Comparison of ENCODE assay signal across 23 mouse cellular contexts in genomic region chr6:91358866-91359656, GRCm38 (mm10). TPM values are rescaled to one million over a fixed set of nuclear protein-coding genes. Genes with fewer than 3 reads are reported as not detected.
DNase-seq lines count a peak whose midpoint lies in the region; ATAC-seq and TF ChIP-seq lines count a peak whose summit lies in the region.
"Had no signal": no experiment of that assay in that cellular context is flagged by ENCODE, and none has a peak within 500 bp of the region (broad histone marks: within the 10 kb centered on the region; RNA-seq: fewer than 3 reads in every experiment).

No protein-coding gene starts in this region.

- H3K4me3 ChIP-seq in forebrain, embryonic 10.5 days, result no peak overlapping the region
- H3K4me3 ChIP-seq in forebrain, embryonic 13.5 days, result no peak overlapping the region
- H3K4me3 ChIP-seq in layer of hippocampus, adult 2 months, result no peak overlapping the region
- no peak overlapping the region for H3K4me3 ChIP-seq in forebrain, embryonic 16.5 days (replicated peaks; ENCODE audit: low read length)
- H3K4me3 ChIP-seq: embryonic facial prominence, embryonic 10.5 days; heart, embryonic 15.5 days; hindbrain, embryonic 13.5 days had no signal

- H3K4me2 ChIP-seq in forebrain, embryonic 13.5 days, result no peak overlapping the region
- H3K4me2 ChIP-seq in forebrain, embryonic 16.5 days (ENCODE audit: low read length), result no peak overlapping the region
- H3K4me2 ChIP-seq: heart, embryonic 11.5 days; heart, embryonic 15.5 days; hindbrain, embryonic 13.5 days had no signal

- H3K4me1 ChIP-seq in forebrain, embryonic 10.5 days, result peaks cover 15% of the 10 kb centered on the region
- H3K4me1 ChIP-seq in forebrain, embryonic 13.5 days, result peaks cover 31% of the 10 kb centered on the region
- H3K4me1 ChIP-seq in forebrain, embryonic 16.5 days (replicated peaks; ENCODE audit: control insufficient read depth, insufficient read depth, low read length), result peaks cover 27% of the 10 kb centered on the region
- H3K4me1 ChIP-seq: heart, embryonic 15.5 days had no signal

- peaks cover 21% of the 10 kb centered on the region for H3K36me3 ChIP-seq in forebrain, embryonic 10.5 days (replicated peaks)
- peaks cover 34% of the 10 kb centered on the region for H3K36me3 ChIP-seq in forebrain, embryonic 13.5 days (ENCODE audit: poor library complexity, severe bottlenecking)
- H3K36me3 ChIP-seq in forebrain, embryonic 16.5 days (ENCODE audit: control insufficient read depth, insufficient read depth), result no peaks in the 10 kb centered on the region
- H3K36me3 ChIP-seq: embryonic facial prominence, embryonic 10.5 days; heart, embryonic 15.5 days; hindbrain, embryonic 13.5 days had no signal

- no peaks in the 10 kb centered on the region for H3K9me3 ChIP-seq in forebrain, embryonic 10.5 days
- H3K9me3 ChIP-seq in forebrain, embryonic 13.5 days (replicated peaks), result no peaks in the 10 kb centered on the region
- H3K9me3 ChIP-seq in forebrain, embryonic 16.5 days (ENCODE audit: control insufficient read depth, low read length), result no peaks in the 10 kb centered on the region
- H3K9me3 ChIP-seq: embryonic facial prominence, embryonic 10.5 days; heart, embryonic 15.5 days; hindbrain, embryonic 13.5 days had no signal

- H3K27me3 ChIP-seq in forebrain, embryonic 10.5 days (ENCODE audit: poor library complexity, severe bottlenecking), result no peaks in the 10 kb centered on the region
- no peaks in the 10 kb centered on the region for H3K27me3 ChIP-seq in forebrain, embryonic 13.5 days
- H3K27me3 ChIP-seq in forebrain, embryonic 16.5 days (replicated peaks; ENCODE audit: control insufficient read depth, insufficient read depth, low read length), result no peaks in the 10 kb centered on the region
- H3K27me3 ChIP-seq: hindbrain, embryonic 13.5 days had no signal

- peak overlapping the region; percentile 12; the same call in 1 of the 2 replicates for H3K27ac ChIP-seq in forebrain, embryonic 10.5 days
- H3K27ac ChIP-seq in forebrain, embryonic 13.5 days, result no peak overlapping the region
- H3K27ac ChIP-seq in layer of hippocampus, adult 2 months, result peak overlapping the region; percentile 81
- H3K27ac ChIP-seq in forebrain, embryonic 16.5 days (ENCODE audit: low read length), result peak overlapping the region; percentile 56
- H3K27ac ChIP-seq: embryonic facial prominence, embryonic 10.5 days; heart, embryonic 15.5 days; hindbrain, embryonic 13.5 days; hindbrain, postnatal 0 days had no signal

- 85% methylated on average over 6 of the region's 6 CpGs for WGBS in forebrain, embryonic 10.5 days
- 76% methylated on average over 6 of the region's 6 CpGs for WGBS in forebrain, embryonic 13.5 days
- 50% methylated on average over 6 of the region's 6 CpGs for WGBS in forebrain, embryonic 16.5 days

- no peak for ATAC-seq in forebrain, embryonic 13.5 days
- ATAC-seq in forebrain, embryonic 16.5 days, result no peak; the same call in 1 of the 2 replicates
- ATAC-seq in monocyte, adult 5-6 weeks (replicated peaks; ENCODE audit: insufficient number of reproducible peaks, low FRiP score, low TSS enrichment, poor library complexity, severe bottlenecking), result no peak
- ATAC-seq: hindbrain, postnatal 0 days had no signal

- TF ChIP-seq CTCF in layer of hippocampus, adult 2 months (conservative IDR thresholded peaks at IDR 0.05), result no peak

- no peak for DNase-seq in forebrain, embryonic 10.5 days (ENCODE audit: extremely low spot score, low spot score)
- peak in 1 of 2 experiments; percentile 38 for DNase-seq in layer of hippocampus, adult 2 months (ENCODE audit: low spot score in 2 of 2)
- DNase-seq in layer of hippocampus, postnatal 25 days (ENCODE audit: extremely low spot score in 1 of 2, low spot score in 1 of 2), result no peak
- peak; percentile 52 for DNase-seq in brain, adult 2 months (ENCODE audit: low read depth, low spot score)
- DNase-seq in urinary bladder, postnatal 25 days (ENCODE audit: low spot score), result no peak
- DNase-seq: adrenal gland, adult 2 months; adrenal gland, postnatal 25 days; gastrocnemius, postnatal 10 days; heart, adult 18-20 months; heart, postnatal 14 days; kidney, adult 11 months had no signal

- H3K9ac ChIP-seq in forebrain, embryonic 13.5 days, result no peak overlapping the region
- no peak overlapping the region for H3K9ac ChIP-seq in forebrain, embryonic 16.5 days (replicated peaks; ENCODE audit: low read depth, low read length)
- H3K9ac ChIP-seq: heart, embryonic 15.5 days; hindbrain, embryonic 13.5 days had no signal

RNA-seq across cellular contexts. Expression of gene Wnt7a, which starts 52.1 kb away (rescaled TPM):
- 10.9 and 11.0 TPM in 2 replicates for polyA plus RNA-seq in forebrain, embryonic 10.5 days (2016; fragmentation: Nextera tagmentation; extraction: Ambion mirVana)
- 21.9 and 22.8 TPM in 2 replicates for polyA plus RNA-seq in forebrain, embryonic 13.5 days (2015; fragmentation: Nextera tagmentation; extraction: Ambion mirVana)
- total RNA-seq in layer of hippocampus, adult 2 months (2021), result 10 to 100 TPM; 18.0 to 25.3 TPM
- total RNA-seq in layer of hippocampus, postnatal 25 days (2021), result 10 to 100 TPM; 22.4 to 30.8 TPM
- polyA plus RNA-seq in forebrain, embryonic 16.5 days (2015; fragmentation: Nextera tagmentation; extraction: Ambion mirVana), result 22.7 and 23.0 TPM in 2 replicates
- total RNA-seq in monocyte, adult 5-6 weeks (2017), result not detected in 3 replicates
- total RNA-seq: adrenal gland, adult 2 months; adrenal gland, postnatal 25 days; CH12.LX; gastrocnemius, postnatal 10 days; gastrocnemius, postnatal 4 days; heart, adult 18-20 months; hematopoietic stem cell, adult 5-6 weeks had no signal
- polyA plus RNA-seq: adrenal gland, adult 2 months; intestine, embryonic 14.5 days had no signal

Comparison
In these comparisons a context has a peak if more than half of its experiments do, and no peak if none do; other contexts are left out.
1. RNA of gene Wnt7a, which starts 52.1 kb away (total RNA-seq): 22.4 to 30.8 TPM in layer of hippocampus, postnatal 25 days and 18.0 to 25.3 TPM in layer of hippocampus, adult 2 months; not detected in monocyte, adult 5-6 weeks; every median in the first group is over 10 times any median in the second.